Mouse (Mus musculus) cerebellum, postnatal 10 days (tissue): Measurements from ENCODE around the gene Bin2.
"Not testable (repeated sequence)": the region's sequence is repeated elsewhere in the genome, so short reads cannot be mapped to it uniquely, and the experiment has no call there.

Source experiments
- DNase-seq, 2 experiments: peaks; one replicate each; pipeline ENCODE4 v3.0.0; 2021; ENCODE audit warnings: mixed read lengths in 2 of 2

Gene Bin2

DNA sequence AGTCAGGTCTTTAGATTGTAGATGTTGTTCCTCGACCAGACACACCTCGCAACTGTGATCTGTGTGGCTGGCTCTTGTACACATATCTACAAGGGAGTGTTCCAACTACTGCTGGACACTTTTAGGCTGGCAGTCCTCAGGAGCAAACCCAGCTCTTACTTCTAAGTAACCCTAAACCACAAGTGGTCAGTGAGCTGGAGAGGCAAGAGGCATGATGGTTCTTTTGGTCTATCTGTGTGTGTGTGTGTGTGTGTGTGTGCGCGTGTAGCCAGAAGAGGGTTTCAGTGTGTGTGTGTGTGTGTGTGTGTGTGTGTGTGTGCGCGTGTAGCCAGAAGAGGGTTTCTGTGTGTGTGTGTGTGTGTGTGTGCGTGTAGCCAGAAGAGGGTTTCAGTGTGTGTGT lies 26.9 kb downstream of the Bin2 start:
- no peak for DNase-seq

DNA sequence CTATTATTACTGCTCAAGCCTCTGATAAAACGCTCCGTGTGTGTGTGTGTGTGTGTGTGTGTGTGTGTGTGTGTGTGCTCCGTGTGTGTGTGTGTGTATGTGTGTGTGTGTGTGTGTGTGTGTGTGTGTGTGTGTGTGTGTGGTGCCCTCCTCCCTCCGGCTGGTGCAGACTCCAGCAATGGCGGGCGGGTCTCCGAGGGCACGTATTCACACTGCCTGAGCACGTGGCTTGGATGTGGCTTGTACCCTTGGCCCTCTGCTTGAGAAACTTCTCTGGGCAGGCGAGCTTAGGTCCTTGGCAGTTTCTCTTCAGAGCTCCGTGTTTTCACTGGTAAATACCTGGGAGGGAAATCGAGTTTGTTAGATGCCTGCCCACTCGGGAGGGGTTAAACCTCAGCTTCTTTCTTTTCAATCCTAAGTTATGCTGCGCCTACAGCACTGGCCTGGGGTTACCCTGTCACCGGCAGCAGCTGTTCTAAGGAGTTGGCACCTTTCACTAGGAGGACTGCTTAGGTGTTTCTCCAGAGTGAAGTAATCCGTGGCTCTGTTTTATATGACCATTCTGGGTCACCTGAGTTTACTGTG lies 28.0 kb downstream of the Bin2 start:
- no peak for DNase-seq

DNA sequence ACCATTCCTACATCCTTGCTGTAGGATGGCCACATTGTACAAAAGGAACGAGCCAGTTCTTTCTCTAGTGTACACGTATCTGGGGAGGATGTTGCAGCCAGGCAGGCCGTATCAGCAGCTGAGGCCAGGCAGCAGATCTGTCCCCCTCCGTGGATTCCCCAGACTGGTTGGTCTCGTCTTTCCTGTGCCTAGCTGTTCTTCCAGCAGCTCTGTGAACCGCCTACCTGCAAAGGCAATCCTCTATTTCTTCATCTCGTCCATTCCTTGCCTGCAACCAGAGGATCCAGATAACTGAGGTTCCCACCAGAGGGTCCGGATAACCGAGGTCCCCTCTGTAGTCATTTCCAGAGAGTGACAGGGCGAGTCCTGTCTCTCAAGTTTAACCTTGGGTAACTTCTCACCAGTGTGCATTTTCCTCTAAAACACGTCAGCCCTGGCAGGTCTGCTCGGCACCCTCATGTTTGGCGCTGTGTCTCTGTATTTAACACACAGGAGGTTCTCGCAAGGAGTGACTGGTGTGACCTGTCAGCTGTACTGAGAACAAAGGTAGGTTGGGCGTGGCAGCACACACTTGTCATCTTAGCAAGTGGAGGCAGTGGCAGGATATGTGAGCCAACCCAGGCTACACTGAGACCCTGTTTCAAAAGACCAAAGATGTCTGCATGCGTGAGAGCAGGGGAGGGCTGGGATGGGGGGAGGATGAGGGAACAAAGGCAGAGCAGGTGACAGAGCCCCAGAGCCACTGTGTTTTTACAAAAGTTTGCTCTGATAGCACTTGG lies 29.2 kb downstream of the Bin2 start:
- no peak for DNase-seq

DNA sequence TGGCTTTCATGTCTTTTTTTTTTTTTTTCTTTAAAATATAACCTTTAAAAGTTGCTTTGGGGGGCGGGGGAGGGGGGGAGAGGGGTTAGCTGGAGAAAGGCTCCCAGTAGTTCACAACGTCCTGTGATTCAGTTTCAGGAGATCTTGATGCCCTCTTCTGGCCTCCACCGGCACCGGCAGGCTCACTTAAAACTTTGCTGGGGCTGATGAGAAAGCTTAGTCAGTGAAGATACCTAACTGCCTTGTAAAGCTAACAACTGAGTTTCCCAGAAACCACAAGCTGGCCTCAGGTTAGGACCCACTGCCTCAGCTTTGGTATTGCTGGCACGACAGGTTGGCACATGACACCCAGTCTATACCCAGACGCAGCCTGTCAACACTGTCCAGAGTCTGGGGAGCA lies 31.7 kb downstream of the Bin2 start:
- DNase-seq: peak; percentile 37 to 38

DNA sequence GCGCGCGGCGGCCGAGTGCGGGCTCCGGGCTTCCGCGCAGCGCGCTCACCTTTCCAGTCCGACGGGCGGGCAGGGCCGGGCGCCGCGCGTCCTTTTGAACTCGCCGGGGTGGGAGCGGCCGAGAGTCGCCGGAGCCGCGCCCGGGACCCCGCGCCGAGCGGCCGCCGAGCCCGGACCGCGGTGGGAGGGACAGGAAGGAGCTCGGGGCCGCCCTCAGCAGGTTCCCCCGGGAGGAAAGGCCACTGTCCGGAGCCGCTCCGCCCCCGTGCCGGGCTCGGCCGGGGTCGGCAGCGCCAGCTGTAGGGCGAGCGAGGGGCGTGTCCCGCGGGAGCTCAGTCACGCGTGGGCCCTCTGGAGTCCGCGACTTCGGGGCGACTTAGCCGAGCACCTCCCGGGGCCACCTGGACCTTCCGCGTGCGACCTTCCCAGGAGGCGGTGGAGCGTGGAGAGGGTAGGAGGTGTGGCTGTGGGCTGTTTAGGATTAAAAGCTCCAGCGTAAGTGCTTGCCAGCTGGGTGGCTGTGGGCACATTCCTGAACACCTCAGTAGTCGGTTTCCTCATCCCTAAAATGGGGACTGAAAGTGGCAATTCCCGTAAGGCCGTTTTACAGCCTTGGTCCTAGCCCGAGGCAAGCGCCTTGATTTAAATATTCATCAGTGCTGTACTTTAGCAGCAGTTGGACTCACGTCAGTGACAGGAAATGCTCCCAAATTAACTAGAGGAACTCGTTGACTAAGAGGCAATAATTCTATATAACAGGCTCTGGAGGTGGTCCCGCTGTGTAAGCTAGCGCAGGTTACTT lies 32.5 kb downstream of the Bin2 start, which contains the start of gene Smagp:
Gene Smagp (minus strand): TSS at position 241 of the 802 bp plus-strand sequence.
- DNase-seq: no peak

DNA sequence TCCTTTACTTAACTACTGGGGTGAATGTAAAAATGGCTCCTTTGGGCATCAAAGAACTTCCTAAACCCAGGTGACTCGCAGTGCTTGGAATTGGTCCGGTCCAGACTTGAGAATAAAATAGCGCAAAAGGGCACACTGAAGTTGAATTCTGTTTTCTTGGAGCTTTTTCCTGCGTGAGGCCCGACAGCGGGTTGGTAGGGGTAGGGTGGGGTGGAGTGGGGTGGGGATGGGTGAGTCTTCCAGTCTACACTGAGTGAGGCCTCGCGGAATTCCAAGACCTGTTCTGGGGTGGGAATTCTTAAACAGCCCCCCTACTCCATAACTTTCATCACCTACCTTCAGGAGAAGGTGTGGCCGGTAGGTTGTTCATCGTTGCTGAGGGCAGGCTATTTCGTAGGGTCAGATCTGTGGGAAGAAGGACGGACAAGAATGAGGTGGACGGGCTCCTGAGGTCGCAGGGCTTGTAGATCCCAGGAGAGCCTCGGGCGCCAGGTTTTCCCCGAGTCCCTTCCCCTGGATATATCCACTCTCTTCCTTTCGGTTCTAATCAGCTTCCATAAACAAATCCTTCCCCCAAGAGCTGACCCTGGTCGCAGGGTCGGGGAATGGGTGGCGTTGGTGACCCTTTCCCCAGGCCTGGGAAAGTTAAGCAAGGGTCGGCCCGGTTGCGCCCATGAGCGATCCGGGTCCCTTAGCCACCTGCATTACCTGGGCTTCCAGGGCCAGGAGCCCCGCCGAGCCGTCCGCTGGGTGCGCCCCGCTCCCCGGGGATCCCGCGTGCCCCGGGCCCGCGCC lies 33.3 kb downstream of the Bin2 start:
- DNase-seq: no peak

DNA sequence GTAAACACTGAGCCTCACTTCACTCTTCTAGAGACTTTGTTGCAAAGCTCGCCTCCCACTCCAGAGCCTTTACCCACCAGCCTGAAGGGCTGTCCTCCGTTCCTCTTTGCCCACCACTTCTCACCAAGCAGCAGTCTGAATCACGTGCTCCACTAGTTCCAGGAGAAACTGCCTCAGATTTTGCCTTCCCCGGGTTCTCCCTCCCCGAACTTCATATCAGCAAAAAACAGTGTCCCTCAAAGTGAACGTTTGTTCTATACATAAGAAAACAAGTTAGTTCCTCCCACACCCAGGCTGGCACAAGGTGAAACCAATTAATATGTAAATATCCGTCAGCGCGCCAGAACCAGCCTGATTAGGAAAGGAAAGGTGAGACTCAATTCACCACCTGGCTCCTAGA lies 34.1 kb downstream of the Bin2 start:
- no peak for DNase-seq

DNA sequence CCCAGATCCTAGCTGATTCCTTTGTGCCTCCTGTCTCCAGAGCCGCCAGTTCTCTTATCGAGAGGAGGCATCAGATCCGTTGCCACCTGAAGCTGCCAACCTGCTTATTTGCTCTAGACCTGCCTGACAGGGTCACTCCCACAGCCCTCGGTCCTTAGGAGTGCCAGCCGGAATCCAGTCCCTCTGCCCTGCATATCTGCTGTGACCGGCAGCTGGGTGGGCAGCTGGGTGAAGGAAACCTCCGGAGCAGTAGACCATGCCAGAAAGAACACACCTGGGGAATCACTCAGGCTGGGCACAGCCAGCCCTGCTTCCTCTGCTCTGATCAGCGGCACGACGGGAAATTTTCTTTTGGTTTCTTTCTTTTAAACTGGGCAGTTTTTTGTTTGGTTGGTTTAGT lies 36.0 kb downstream of the Bin2 start:
- no peak for DNase-seq

DNA sequence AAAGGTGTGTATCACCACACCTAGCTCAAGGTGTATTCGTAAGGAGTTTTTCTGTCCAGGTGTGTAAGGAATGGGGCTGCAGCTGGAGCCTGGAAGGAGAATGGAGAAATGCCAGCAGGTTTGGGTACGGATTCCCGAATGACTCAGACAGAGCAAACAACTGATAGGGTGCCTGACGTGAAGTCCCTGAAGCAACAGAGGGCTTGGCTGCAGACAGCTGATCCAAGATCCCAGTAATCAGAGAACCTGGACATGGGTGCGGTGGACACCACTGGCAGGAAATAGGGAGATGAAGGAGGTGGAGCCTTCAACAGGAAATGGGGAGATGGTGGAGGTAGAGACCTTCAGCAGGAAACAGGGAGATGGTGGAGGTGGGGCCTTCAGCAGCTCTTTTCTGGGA lies 37.0 kb downstream of the Bin2 start:
- DNase-seq: no peak

DNA sequence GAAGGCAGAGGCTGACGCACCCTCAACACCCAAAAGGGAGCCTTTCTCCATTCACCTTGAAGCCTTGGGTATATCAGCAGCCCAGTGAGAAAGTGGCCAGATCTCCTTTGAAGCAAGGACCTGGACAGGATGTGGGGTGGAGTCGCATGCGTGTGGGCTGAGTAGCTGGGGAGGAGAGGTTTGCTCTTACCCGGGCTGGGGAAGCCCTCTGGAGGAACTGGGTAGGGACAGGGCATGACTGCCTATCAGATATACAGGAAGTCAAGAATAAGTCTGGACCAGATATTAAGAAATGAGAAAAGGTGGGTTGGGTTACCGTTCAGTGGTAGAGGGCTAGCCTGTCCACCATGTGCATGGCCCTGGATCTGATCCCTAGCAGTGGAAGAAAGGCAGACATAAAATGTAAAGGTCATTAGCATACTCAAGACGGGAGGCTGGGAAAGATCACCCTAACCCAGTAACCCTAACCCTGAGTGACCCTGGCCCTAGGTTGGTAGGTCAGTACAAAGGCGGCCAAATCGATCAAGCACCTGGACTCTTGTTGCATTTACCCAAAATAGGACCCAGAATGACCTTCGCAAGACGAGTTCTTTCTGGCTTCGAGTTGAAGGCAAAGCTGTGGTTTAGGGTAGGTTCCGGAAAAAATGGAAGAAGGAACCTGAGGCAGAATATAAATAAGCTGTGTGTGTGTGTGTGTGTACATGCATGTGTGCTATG lies 37.7 kb downstream of the Bin2 start:
- no peak for DNase-seq

DNA sequence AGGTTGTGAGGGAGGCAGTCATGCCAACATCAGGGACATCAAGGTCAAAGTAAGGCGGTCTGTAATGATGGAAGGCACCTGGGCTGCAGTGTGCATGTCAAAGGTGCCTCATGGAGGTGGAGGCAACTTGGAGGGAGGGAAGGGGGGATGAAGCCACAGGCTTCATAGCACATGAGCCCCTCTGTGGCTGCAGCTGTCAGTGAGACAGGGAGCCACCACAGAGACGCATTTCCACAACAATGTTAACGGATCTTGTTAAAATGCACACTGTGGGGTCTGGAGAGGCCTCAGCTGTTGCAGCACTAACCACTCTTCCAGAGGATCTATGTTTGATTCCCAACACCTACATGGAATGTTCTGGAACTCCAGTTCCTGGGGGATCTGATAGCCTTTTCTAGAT lies 39.2 kb downstream of the Bin2 start:
- no peak for DNase-seq

DNA sequence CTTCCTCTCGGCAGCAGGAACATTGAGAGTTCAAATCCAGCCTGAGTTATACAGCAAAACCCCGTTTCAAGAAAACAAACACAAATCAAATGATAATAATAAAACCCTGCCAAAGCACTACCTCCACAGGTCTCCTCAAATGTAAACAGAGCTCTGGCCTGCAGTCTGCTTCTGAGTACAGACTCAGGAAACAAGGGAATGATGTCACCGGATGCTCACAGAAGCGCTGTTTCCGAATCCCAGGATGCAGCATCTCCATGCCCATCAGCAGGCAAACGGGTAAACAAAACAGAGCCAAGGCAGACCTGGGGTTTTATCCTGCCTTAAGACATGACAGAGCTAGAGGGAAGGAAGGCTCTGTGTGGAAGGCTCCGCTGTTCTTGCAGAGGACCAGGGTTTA lies 40.6 kb downstream of the Bin2 start:
- no peak for DNase-seq

DNA sequence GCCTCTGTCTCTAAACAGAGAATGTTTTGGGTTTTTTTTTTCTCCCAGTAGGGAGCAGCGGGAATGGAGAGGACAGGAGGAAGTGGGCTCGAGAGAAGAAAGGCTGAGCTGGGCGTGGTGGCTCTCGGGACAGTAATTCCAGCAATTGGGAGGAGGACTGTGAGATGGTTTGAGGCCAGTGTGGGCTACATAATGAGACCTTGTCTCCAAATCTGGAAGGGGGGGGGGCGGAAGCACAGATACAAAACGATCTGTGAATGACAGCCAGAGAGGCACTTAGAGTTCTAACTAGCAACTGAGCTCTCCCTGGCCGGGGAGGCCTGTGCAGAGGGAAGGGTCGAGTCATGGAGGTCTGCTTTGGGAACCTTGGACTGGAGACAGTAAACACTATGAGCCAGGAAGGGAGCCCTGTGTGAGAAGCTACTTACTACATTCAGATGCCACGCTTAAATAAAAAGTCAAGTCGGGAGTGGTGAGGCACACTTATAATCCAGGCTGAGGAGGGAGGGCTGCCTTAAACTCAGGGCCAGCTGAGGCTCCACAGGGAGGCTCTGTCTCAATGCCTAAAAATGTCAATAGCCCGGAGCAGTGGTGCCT lies 41.5 kb downstream of the Bin2 start:
- no peak for DNase-seq

DNA sequence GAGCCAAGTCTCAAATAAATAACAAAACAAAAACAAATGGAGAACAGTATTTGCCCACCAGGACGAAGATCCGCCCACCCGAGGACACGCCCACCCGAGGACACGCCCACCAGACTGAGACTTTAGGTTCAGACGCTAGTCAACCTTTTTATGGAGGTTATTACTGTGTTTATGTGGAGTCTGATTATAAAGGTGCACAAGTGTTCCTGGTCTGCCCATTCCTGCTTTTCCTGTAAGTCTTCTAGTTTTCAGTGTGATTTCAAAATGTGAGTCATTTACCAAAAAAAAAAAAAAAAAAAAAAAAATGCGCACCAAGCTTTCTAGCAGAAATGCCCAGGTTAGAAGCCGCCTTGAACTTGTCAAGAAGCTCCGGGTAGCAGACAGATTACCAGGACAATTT lies 42.1 kb downstream of the Bin2 start:
- DNase-seq: no peak

DNA sequence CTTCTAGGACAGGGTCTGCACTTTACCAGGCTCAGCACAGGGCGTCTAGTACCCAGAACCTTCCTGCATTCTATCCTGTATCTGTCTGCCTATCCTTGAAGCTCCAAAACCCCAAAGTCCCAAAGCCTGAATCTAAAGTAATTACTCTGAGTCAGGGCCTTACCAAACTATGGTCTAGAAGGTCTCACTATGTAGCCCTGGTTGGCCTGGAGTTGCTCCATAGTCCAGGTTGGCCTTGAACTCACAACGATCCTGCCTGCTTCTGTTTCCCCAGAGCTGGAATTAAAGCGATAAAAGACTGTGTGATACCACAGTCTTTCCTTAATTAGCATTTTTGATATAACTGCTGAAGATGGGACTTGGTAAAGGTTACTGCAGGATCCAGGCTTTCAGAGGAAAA lies 44.9 kb downstream of the Bin2 start:
- no peak for DNase-seq

DNA sequence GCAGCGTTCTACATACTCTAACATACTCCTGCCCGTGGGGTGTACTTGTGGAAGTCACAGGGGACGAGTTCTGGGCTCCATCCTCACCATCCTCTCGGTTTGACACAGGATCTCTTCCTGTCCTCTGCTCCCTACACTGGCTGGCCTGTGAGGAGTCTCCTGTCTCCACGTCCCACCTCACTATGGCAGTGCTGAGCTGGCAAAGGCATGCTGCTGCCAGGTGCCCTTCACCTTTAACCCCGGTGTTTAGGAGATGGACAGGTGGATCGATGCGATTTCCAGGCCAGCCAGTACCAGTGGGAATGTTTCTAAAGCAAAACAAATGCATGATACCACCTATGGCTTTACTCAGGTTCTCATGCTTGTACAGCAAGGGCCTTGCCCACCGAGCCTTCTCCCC lies 45.6 kb downstream of the Bin2 start:
- DNase-seq: no peak

DNA sequence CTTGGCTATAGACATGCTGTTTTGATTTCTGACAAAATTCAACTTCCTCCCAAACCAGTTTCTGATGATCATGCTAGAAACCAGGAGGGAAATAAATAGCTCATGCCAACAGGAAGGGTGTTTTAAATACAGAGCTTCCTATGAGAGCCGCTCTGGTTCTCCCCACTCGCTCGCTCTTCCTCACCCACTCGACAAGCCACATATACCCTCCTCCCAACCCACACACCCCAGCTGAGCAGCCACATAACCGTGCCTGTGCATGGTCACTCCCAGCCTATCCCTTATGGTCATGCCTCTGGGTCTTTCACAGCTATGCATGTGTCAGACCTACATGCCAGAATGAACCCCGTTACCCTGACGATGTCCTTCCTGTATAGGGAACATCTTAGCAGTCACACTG lies 47.2 kb downstream of the Bin2 start:
- DNase-seq: no peak

DNA sequence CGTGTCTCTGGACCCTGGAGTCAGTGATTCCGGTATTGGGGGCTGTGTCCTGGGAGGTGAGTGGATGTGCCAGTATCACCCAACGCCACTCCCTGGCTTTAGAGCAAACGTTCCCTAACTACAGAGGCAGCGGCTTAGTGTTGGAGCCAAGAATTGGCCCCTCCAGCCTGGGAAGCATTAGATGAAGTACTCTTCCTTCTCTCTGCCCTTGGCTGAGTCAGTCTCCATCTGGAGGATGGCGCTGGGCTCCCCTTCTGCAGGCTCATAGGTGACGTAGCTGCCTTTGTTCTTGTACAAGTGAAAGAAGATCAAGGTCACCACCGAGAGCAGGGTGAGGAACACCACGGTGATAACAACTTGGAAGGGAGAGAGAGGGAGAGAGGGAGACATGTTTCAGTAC lies 47.7 kb downstream of the Bin2 start:
- DNase-seq: not testable (repeated sequence)

DNA sequence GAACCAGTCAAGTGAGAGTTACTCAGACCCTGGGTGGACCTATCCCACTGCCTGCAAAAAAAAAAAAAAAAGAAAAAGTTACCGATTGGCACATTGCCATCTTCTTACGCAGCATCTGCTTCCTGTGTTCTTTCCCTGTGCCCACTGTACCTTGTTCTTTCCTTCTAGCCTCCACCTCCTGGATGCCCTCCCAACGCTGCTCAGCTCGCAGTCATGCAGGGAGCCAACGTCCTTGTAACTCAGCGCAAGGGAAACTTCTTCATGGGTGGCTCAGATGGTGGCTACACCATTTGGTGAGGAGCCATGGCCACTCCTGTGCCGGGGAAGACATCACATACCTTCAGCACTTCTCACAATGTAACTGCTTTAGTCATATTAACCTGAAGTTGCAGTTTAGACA lies 50.2 kb downstream of the Bin2 start:
- DNase-seq: no peak

DNA sequence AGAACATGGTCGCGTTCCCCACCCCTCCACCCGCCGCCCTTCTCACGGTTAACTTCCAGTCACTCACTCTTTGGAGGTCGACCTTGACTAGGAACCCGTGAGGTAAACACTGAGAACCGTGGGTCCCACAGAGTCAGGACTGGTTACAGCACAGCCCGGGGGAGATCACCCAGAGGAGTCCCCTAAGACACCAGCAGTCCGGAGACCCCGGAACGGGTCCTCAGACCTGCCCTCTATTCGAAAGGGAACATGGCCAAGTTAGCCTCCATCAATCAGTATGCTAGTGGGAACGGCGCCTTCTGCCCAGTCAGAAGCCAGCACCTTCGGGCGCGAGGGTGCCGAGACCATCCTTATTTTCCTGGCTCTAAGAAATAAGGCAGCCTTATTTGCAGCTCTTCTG lies 53.1 kb downstream of the Bin2 start:
- DNase-seq: peak in 1 of 2 experiments; percentile 74

DNA sequence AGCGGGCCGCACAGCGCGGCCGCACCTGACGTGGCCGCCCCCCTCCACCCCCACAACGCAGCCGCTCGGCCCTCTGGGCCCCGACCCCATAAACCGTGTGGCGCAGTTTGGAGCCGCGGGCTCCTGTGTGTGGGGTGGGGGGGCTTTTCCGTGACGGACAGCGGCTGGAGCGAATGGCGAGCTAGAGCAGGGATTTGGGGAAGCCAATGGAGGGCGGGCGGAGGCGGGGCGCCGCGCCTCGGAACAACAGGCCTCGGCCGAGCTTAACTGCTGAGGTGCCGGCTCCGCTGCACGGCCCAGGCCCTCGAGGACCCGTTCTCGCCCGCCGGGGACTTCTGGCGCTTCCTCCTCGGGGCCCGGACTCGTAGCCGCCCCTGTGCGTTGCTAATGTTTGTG lies 53.5 kb downstream of the Bin2 start:
- DNase-seq: peak; percentile 98 to 99
